Mouse (Mus musculus): ENCODE results near the gene Plxdc1.

The Plxdc1 gene

DNA sequence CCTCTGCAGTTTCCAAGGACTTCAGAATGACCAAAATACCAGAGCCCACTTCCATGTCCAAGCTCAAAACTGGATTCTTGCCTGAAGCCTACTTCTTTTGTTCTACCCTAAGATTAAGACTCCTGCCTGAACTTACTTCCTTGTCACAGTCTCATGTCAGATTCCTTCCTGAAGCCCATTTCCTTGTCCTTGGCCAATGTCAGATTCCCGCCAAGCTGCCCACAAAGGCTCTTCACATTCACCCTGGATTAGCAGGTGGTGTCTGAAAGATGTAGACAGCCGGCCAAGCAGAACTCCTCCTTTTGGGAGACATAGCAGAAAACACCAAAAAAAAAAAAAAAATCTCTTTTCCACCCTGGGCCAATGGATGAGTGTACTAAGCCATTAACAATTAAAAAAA lies 70.8 kb downstream of the Plxdc1 start:
- DNase-seq (ENCODE audit: low read depth, low spot score): no peak

DNA sequence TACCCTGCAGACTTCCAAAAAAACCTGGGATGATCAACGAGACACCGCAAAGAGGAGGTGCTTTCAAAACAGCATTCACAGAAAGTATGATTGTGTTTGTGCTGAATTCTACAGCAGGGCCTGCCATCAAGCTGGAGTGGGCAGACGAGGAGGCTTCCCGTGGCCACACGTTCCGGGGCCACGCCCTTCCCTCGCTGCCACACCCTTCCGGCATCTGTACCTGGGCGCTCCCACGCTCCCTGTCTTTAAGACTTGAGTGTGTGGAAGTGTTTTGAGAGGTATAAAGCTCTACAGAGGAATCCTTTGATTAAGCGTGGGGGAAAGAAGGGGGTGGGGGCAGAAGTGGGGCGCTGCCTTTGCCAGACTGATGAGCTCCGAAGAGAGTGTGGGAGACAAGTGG lies 73.1 kb downstream of the Plxdc1 start:
- DNase-seq (ENCODE audit: low read depth, low spot score): no peak

DNA sequence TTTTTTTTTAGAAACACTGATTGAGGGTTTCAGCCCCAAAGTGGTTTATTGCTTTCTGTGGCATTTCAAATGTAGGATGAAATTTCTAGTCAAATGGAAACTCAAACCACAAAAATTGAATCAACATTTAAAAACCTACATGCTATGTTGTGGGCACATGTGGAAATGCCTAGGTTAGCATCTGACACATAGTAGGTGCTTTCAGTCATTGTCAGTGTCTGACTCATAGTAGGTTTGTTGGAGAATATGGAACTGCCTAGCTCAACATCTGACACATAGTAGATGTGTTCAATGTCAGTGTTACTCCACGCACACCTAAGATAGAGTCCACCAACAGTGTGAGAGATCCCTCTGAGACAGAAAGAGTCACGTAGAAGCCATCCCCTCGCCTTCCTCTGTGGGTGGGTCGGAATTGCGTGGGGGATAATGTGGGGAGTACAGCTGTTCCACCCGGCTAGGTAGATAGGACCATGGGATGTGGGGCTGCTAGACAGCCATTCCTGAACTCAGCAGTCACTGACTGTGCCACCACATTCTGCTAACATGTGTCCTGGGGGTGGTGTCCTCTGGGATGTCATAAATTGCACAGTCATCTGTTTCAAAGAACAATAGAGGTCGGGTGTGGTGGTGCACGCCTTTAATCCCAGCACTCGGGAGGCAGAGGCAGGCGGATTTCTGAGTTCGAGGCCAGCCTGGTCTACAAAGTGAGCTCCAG lies 77.5 kb downstream of the Plxdc1 start:
- DNase-seq (ENCODE audit: low read depth, low spot score): no peak

DNA sequence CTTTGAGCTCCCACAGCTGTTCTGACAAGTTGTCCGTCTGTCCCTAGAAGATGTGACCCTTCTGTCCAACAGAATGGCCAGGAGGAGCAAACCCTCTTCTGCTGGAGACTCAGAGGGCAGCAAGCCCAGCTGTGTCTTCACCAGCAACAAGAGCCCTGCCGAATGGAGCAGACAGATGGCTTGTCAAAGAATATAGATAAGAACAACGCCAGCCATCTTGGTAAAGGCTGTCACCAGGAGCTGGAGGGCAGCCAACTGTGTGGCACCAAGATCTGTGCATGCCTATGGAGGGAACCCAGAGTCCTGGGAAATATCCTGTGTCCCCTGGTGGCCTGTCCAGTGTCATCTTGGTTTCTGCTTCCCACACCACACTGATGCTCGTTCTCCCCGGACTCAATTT lies 78.3 kb downstream of the Plxdc1 start:
- DNase-seq (ENCODE audit: low read depth, low spot score): no peak

DNA sequence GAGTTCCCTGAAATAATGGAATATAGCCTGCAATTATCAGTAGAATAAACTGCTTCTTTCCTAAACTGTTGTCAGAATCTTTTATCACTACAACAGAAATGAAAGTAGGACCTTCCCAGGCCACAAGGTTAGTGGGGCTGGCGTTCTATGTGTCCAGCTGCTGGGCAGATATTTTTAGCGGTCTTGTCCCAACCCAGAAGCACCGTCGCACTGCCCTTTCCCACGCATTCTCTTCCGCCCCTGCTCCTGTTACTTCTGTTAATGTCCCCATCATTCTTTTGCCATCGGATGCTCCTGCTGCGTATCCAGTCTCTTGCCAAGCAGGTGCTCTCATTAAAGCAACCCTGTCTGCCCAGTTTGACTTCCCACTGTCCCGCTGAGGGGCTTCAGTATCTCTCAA lies 79.3 kb downstream of the Plxdc1 start:
- no peak for DNase-seq (ENCODE audit: low read depth, low spot score)

DNA sequence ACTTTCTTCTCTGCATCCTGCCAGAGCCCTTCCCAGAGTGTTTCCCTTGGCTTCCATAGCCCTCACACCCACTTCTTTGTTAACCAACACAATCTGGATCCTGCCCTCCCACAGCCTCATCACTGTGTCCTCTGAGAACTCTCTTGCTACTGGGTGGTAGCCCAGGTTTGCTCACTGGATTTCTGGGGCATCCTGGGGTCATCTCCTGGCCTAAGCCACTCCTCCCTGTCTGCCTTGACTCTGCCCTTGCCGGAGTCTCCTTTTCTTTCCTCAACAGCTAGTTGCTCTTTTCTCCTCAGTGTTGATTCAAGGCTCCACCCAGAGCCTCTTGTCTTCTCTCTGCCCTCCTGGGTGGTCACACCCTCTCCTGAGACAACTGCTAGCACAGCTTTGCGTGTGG lies 80.3 kb downstream of the Plxdc1 start:
- DNase-seq (ENCODE audit: low read depth, low spot score): no peak

DNA sequence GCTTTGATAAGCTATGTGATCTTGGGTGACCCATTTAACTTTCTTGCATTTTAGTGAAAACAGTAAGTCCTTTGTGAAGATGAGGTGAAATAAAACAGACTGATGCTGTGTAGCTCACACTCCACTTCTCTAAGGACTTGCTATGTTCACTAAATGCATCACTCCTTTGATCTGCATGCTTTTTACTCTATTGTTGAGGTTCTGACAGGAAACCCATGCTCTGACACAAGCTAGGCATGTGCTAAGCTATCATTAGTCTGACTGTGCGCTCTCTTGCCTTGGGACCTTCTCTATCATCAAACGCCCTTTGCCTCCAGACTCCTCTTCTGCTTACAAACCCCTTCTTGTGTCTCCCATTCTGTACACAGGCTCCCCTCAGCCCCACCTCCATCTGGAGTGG lies 80.7 kb downstream of the Plxdc1 start:
- no peak for DNase-seq (ENCODE audit: low read depth, low spot score)

DNA sequence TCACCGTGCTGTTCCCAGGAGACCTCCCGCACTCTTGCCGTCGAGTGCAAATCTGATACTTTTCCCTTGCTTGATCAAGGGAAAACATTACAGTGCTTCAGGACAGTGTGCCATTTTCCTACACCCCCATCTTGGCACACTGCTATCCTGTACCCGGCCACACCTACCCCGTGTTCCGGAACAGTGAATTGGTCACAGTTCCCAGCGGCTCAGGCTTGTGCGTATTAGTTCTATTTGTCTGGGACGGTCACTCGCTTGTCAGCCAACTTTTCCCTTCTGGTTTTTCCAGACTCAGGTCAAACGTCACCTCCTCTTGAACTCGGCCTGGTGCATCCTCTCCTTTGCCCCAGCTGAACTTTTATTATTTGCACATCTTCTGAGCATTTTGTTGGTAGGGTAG lies 81.4 kb downstream of the Plxdc1 start:
- no peak for DNase-seq (ENCODE audit: low read depth, low spot score)

DNA sequence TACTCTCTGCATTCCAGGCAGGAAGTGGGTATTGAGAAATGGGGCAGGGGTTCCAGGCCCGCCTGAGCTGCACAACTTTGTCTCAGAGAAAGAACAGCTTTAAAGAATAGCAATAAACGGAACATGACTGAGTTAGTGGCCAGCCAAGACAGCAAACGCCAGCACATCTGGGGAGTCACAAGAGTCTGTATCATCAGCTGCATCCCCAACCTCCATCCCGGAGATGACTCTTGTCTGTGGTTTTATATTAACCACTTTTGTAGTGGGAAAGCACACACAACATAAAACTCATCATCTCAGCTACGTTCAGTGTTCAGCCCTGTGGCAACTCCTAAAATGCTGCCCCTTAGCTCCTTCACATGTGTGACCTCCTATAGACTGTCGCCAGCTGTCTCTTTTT lies 84.4 kb downstream of the Plxdc1 start:
- no peak for DNase-seq (ENCODE audit: low read depth, low spot score)

DNA sequence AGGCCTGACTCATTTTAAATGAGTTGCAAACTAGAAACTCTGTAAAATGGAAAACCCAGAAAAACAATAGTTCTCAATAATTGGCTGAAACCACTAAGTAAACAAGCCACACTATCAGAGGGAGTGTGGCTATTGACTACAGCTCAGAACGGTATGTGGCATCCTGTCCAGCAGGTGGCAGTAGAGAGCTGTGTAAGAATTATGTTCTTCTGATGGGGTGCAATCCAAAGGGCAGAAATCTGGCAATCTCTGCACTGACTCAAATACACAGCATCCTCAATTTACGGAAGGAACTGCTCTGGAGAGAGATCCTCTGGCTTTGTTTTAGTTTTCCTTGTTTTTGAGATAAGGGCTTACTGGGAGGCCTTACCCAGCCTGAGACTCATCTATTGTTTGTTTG lies 86.4 kb downstream of the Plxdc1 start:
- peak; percentile 89 for DNase-seq (ENCODE audit: low read depth, low spot score)

DNA sequence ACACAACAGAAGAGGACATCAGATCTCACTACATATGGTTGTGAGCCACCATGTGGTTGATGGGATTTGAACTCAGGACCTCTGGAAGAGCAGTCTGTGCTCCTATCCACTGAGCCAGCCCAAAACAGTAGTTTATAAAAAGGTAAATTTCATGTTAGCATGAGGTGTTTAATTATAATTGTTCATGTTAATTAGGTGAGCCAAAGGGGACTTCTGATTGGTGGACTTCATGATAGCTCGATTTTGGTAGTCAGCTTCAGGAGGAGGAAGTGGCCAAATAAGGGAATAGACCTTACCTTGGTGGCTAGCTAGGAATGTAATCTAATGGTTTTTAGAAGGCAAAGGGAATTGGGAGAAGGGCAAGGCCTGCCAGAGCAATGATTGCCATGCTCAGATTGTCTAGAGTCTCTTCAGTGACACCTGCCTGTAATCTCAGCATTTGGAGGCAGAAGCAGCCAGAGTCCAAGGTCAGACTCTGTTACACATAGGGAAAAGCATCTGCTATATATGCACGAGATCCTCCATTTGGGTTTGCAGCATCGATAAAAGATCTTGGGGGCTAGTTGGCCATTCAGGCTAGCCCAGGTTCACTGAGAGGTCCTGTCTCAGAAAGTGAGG lies 88.6 kb downstream of the Plxdc1 start:
- no peak for DNase-seq (ENCODE audit: low read depth, low spot score)

DNA sequence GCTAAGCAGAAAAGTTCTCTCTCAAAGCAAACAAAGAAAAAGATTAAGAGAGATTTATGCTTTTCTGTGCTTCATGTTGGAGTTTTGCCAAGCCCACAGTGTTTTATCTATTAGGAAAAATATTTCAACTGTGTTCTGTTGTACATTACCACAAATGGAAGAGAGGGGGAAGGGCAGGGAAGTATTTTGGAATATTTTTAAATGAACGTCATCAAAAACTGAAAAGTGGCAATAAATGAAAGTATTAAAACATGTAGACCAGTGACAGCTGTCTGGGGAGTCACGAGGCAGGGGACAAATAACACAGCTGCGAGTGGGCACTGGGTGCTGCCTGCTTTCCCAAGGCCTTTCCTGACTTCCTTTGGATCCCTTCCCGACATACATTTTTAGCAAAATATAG lies 89.6 kb downstream of the Plxdc1 start:
- no peak for DNase-seq (ENCODE audit: low read depth, low spot score)

DNA sequence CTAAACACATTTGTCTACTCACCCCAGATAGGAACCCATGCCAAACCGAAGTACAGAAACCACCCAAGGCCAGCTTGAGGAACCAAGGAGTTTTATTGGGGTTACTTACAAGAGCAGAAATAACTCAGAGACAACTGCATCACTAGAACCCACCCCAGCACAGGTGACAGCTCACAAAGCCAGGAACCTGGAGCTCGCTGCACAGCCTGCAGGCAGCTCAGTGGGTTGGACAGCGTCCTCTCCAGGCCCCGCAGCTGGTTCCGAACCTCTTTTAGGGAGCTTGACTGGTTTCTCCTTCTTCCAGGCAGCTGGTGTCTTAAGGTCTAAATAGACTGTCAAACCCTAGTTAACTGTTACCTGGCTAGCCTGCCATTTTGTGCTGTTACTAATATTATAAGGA lies 94.4 kb downstream of the Plxdc1 start:
- no peak for DNase-seq (ENCODE audit: low read depth, low spot score)

DNA sequence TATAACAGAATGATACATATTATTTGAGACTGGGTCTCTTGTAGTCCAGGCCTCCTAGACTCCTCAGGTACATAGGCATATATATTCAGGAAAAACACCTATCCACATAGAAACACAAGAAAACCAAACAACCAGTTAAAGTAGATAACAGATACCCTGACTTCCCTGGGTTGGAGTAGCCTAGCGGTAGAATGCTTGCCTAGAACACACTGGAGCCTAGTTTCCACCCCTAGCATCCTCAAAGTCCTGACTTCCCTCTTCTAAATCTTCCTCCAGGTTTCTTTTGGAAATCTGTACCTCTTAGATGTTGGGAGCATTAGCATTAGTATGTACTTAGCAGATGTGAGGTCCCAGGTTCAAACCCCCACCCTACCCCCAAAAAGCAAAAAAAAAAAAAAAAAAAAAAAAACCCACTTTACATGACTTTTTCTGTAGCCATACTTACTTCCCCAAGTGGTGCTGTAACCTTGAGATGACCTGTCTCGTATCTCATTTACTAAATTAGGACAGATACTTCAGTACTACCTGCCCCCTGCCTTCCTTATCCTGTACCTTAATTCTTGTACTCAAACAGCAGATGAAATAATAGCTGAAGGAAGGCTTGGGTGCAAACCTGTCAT lies 100.8 kb downstream of the Plxdc1 start:
- DNase-seq (ENCODE audit: low read depth, low spot score): no peak

DNA sequence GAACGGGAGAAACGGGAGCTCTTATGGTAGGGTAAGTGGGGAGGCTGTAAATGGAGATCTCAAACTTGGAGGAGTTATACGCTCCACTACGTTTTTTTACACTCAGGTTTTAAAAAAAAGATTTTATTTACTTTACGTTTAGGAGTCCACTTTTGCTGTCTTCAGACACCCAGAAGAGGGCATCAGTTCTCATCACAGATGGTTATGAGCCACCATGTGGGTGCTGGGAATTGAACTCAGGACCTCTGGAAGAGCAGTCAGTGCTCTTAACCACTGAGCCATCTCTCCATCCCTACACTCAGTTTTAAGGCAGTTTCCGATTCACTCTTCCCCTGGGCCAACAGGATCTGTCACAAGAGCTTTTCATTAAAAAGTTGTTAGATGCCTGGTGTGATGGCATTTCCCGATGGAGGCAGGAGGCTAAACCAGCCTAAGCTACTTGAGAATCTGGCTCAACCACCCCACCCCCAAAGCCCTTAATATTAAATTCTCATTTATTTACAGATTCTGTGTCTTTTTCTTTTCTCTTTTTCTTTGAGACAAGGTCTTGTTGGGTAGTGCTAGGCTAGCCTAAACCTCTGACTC lies 101.6 kb downstream of the Plxdc1 start:
- no peak for DNase-seq (ENCODE audit: low read depth, low spot score)

DNA sequence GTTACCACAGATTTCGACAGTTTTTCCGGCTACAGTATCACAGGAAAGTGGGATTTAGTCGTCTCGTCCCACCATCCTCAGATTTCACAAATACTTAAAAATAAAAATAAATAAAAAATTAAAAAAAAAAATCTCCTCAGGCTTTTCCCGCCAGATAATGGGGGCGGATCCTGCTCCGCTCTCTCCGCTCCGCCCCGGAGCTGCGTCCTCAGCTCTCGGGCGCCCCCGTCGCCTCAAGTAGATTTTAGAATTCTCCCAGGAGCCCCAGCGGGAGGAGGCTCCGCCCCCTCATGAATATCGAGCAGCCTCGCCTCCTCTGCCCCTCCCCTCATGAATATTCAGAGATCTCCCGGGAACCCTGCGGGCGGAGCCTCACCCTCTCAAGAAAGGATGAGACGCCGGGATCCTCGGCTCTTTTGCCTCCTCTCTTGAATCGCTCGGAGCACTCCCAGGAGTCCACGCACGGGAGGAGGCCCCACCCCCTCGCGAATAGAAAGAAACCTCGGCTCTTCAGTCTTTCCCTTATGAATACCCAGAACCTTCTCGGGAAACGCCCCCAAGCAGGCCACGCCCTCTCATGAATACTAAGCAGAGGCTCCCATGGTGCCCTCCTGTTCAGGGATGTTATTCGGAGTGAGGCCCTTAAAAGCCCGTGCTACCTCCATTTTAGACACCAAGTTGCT lies 102.2 kb downstream of the Plxdc1 start, which contains the start of gene Fbxo47:
Gene Fbxo47 (minus strand): TSS at position 237 of the 683 bp plus-strand sequence.
- DNase-seq (ENCODE audit: low read depth, low spot score): peak; percentile 99

DNA sequence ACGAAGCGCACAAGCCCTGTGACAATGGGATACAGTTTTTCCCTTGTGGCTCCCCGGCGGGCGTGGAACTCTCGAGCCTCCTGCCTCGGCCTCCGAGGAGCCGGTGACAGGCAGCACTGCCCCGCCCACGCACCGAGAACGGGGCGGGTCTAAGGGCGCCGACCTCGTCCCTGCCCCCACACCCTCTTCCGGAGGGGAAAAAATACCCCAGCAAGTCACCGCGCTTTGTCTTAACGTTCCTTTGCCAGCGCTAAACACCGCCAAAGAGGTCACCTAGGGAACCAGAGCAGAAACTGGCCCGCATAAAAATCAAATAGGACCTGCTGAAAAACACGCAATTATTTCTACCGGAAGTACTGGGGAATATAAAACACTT lies 102.7 kb downstream of the Plxdc1 start:
- DNase-seq (ENCODE audit: low read depth, low spot score): peak; percentile 74

DNA sequence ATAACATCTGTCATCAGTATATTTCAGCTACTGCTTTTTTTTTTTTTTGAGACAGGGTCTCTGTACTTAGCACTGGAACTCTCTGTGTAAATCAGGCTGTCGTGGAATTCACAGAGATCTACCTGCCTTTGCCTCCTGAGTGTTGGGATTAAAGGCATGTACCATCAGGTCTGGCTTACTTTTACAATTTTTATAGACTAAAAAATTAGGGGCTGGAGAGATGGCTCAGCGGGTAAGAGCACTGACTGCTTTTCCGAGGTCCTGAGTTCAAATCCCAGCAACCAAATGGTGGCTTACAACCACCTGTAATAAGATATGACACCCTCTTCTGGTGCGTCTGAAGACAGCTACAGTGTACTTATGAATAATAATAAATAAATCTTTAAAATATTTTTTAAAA lies 105.9 kb downstream of the Plxdc1 start:
- DNase-seq (ENCODE audit: low read depth, low spot score): no peak

DNA sequence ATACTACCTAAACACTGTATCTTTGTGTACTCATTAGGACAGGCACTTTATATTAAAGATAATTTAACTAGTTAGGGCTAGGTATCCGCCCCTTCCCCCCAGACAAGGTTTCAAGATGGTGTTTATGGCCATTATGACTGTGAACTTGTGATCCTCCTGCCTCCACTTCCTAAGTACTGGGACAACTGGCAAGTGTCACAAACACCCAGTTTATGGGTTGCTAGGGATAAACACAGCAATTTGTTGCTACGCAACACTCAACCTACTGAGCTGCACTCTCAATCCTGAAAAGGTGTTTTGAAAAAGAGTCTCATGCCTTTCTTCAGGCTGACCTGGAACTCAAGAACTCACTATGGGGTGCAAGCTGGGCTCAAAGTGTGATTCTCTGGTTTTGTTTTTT lies 108.9 kb downstream of the Plxdc1 start:
- peak; percentile 19 for DNase-seq (ENCODE audit: low read depth, low spot score)

DNA sequence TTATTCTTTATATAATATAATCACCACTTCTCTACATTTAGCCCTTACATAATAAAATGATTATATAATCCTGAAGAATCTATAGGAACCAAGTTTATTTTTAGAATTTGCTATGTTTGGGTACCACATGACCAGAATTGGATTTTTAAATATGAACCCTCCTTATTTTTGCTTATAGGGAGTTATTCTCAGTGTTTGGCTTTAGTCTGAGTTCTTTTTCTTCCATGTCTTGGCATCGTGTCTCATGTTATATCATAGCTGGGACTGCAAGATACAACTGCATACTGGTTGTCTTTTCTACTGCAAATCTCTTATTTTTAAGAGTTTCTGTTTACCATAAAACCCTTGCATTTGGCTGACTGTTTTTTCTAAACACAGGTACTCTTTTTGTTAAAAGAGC lies 111.8 kb downstream of the Plxdc1 start:
- DNase-seq (ENCODE audit: low read depth, low spot score): no peak

Measured in mesoderm, embryonic 11.5 days (tissue).